Mouse (Mus musculus): ENCODE measurements around the gene Cdc42ep4. TPM values are rescaled to one million over a fixed set of nuclear protein-coding genes. Genes with fewer than 3 reads are reported as not detected.

The Cdc42ep4 gene
- total RNA-seq (2014; fragmentation: Nextera tagmentation): 11.6 and 38.6 TPM in 2 replicates
- 10.6 and 10.8 TPM in 2 replicates for total RNA-seq (2017)
- 20.2 and 22.8 TPM in 2 replicates for polyA plus RNA-seq (2012)

GRCm38 (mm10) chr11:113751484-113752084, at the start of gene Cdc42ep4:
Gene Cdc42ep4, minus strand, starts transcription at chr11:113751881.
- peaks cover 49% of the 10 kb centered on the region for H3K4me1 ChIP-seq (ENCODE audit: insufficient read depth, low read depth, low read length)
- H3K4me3 ChIP-seq (ENCODE audit: low read depth, low read length): peak within 1 kb of the TSS; percentile 77
- TF ChIP-seq GATA1 (IDR thresholded peaks at IDR 0.05; ENCODE audit: borderline replicate concordance, low read length) (no peak), TAL1 (conservative IDR thresholded peaks at IDR 0.05; ENCODE audit: low read depth, low read length) (no peak), POLR2AphosphoS5 (IDR thresholded peaks at IDR 0.05; ENCODE audit: insufficient replicate concordance, low read depth, low read length) (no peak), GATA2 (IDR thresholded peaks at IDR 0.05; ENCODE audit: borderline replicate concordance, low read depth, low read length) (no peak), CTCF (IDR thresholded peaks at IDR 0.05; ENCODE audit: low read depth, low read length) (no peak)
- H3K9me3 ChIP-seq (replicated peaks): no peaks in the 10 kb centered on the region
- ATAC-seq (ENCODE audit: extremely low read depth, insufficient number of reproducible peaks, low FRiP score, poor library complexity, severe bottlenecking) (peak; percentile 70), DNase-seq (ENCODE audit: low spot score) (peak; percentile 91)
- H3K36me3 ChIP-seq (replicated peaks): peaks cover 28% of the 10 kb centered on the region
- H3K27me3 ChIP-seq (ENCODE audit: insufficient read depth, low read length): no peaks in the 10 kb centered on the region

- H3K4me1 ChIP-seq (ENCODE audit: insufficient read depth, low read depth, low read length): no peaks in the 10 kb centered on the region
- peaks cover 15% of the 10 kb centered on the region for H3K9me3 ChIP-seq (replicated peaks)
- TF ChIP-seq TAL1 (conservative IDR thresholded peaks at IDR 0.05; ENCODE audit: low read depth, low read length) (no peak), POLR2AphosphoS5 (IDR thresholded peaks at IDR 0.05; ENCODE audit: insufficient replicate concordance, low read depth, low read length) (no peak), GATA2 (IDR thresholded peaks at IDR 0.05; ENCODE audit: borderline replicate concordance, low read depth, low read length) (no peak), CTCF (IDR thresholded peaks at IDR 0.05; ENCODE audit: low read depth, low read length) (no peak), GATA1 (IDR thresholded peaks at IDR 0.05; ENCODE audit: borderline replicate concordance, low read length) (no peak)
- DNase-seq (ENCODE audit: low spot score) (no peak), ATAC-seq (ENCODE audit: extremely low read depth, insufficient number of reproducible peaks, low FRiP score, poor library complexity, severe bottlenecking) (no peak)
- no peaks in the 10 kb centered on the region for H3K36me3 ChIP-seq (replicated peaks)
- H3K4me3 ChIP-seq (ENCODE audit: low read depth, low read length): no peak overlapping the region
- peaks cover 15% of the 10 kb centered on the region for H3K27me3 ChIP-seq (ENCODE audit: insufficient read depth, low read length)
Observed at GRCm38 (mm10) chr11:113800026-113800425, 48.3 kb upstream of the Cdc42ep4 start.

GRCm38 (mm10) chr11:113799041-113799447, 47.4 kb upstream of the Cdc42ep4 start:
- TF ChIP-seq CTCF (IDR thresholded peaks at IDR 0.05; ENCODE audit: low read depth, low read length) (no peak), TAL1 (conservative IDR thresholded peaks at IDR 0.05; ENCODE audit: low read depth, low read length) (no peak), GATA1 (IDR thresholded peaks at IDR 0.05; ENCODE audit: borderline replicate concordance, low read length) (no peak), GATA2 (IDR thresholded peaks at IDR 0.05; ENCODE audit: borderline replicate concordance, low read depth, low read length) (no peak), POLR2AphosphoS5 (IDR thresholded peaks at IDR 0.05; ENCODE audit: insufficient replicate concordance, low read depth, low read length) (no peak)
- H3K4me1 ChIP-seq (ENCODE audit: insufficient read depth, low read depth, low read length): no peaks in the 10 kb centered on the region
- DNase-seq (ENCODE audit: low spot score): no peak

GRCm38 (mm10) chr11:113798011-113798410, 46.3 kb upstream of the Cdc42ep4 start:
- DNase-seq (ENCODE audit: low spot score): no peak
- Histone ChIP-seq H3K36me3 (replicated peaks) (no peaks in the 10 kb centered on the region), H3K4me1 (ENCODE audit: insufficient read depth, low read depth, low read length) (no peaks in the 10 kb centered on the region), H3K9me3 (replicated peaks) (peaks cover 15% of the 10 kb centered on the region), H3K4me3 (ENCODE audit: low read depth, low read length) (no peak overlapping the region), H3K27me3 (ENCODE audit: insufficient read depth, low read length) (peaks cover 13% of the 10 kb centered on the region)
- TF ChIP-seq POLR2AphosphoS5 (IDR thresholded peaks at IDR 0.05; ENCODE audit: insufficient replicate concordance, low read depth, low read length): no peak
- no peak for TF ChIP-seq GATA2 (IDR thresholded peaks at IDR 0.05; ENCODE audit: borderline replicate concordance, low read depth, low read length)
- TF ChIP-seq GATA1 (IDR thresholded peaks at IDR 0.05; ENCODE audit: borderline replicate concordance, low read length): no peak
- TF ChIP-seq CTCF (IDR thresholded peaks at IDR 0.05; ENCODE audit: low read depth, low read length): no peak
- no peak for TF ChIP-seq TAL1 (conservative IDR thresholded peaks at IDR 0.05; ENCODE audit: low read depth, low read length)
- no peak for ATAC-seq (ENCODE audit: extremely low read depth, insufficient number of reproducible peaks, low FRiP score, poor library complexity, severe bottlenecking)

More at GRCm38 (mm10) chr11:113799041-113799447, 47.4 kb upstream of the Cdc42ep4 start:
- H3K27me3 ChIP-seq (ENCODE audit: insufficient read depth, low read length): peaks cover 15% of the 10 kb centered on the region
- H3K36me3 ChIP-seq (replicated peaks): no peaks in the 10 kb centered on the region
- H3K4me3 ChIP-seq (ENCODE audit: low read depth, low read length): no peak overlapping the region
- no peak for ATAC-seq (ENCODE audit: extremely low read depth, insufficient number of reproducible peaks, low FRiP score, poor library complexity, severe bottlenecking)
- H3K9me3 ChIP-seq (replicated peaks): peaks cover 15% of the 10 kb centered on the region

- ATAC-seq (ENCODE audit: extremely low read depth, insufficient number of reproducible peaks, low FRiP score, poor library complexity, severe bottlenecking): no peak
- Histone ChIP-seq H3K4me1 (ENCODE audit: insufficient read depth, low read depth, low read length) (no peaks in the 10 kb centered on the region), H3K4me3 (ENCODE audit: low read depth, low read length) (no peak overlapping the region), H3K9me3 (replicated peaks) (peaks cover 15% of the 10 kb centered on the region), H3K27me3 (ENCODE audit: insufficient read depth, low read length) (peaks cover 12% of the 10 kb centered on the region), H3K36me3 (replicated peaks) (no peaks in the 10 kb centered on the region)
- TF ChIP-seq TAL1 (conservative IDR thresholded peaks at IDR 0.05; ENCODE audit: low read depth, low read length): no peak
- TF ChIP-seq GATA1 (IDR thresholded peaks at IDR 0.05; ENCODE audit: borderline replicate concordance, low read length): no peak
- no peak for TF ChIP-seq CTCF (IDR thresholded peaks at IDR 0.05; ENCODE audit: low read depth, low read length)
- no peak for TF ChIP-seq POLR2AphosphoS5 (IDR thresholded peaks at IDR 0.05; ENCODE audit: insufficient replicate concordance, low read depth, low read length)
- TF ChIP-seq GATA2 (IDR thresholded peaks at IDR 0.05; ENCODE audit: borderline replicate concordance, low read depth, low read length): no peak
- no peak for DNase-seq (ENCODE audit: low spot score)
Observed at GRCm38 (mm10) chr11:113797014-113797983, 45.6 kb upstream of the Cdc42ep4 start.

GRCm38 (mm10) chr11:113795846-113796245, 44.2 kb upstream of the Cdc42ep4 start:
- peaks cover 16% of the 10 kb centered on the region for H3K9me3 ChIP-seq (replicated peaks)
- peaks cover 15% of the 10 kb centered on the region for H3K27me3 ChIP-seq (ENCODE audit: insufficient read depth, low read length)
- TF ChIP-seq CTCF (IDR thresholded peaks at IDR 0.05; ENCODE audit: low read depth, low read length): no peak
- no peak for TF ChIP-seq GATA1 (IDR thresholded peaks at IDR 0.05; ENCODE audit: borderline replicate concordance, low read length)
- no peak for TF ChIP-seq TAL1 (conservative IDR thresholded peaks at IDR 0.05; ENCODE audit: low read depth, low read length)
- TF ChIP-seq POLR2AphosphoS5 (IDR thresholded peaks at IDR 0.05; ENCODE audit: insufficient replicate concordance, low read depth, low read length): no peak
- no peak for TF ChIP-seq GATA2 (IDR thresholded peaks at IDR 0.05; ENCODE audit: borderline replicate concordance, low read depth, low read length)
- DNase-seq (ENCODE audit: low spot score) (no peak), ATAC-seq (ENCODE audit: extremely low read depth, insufficient number of reproducible peaks, low FRiP score, poor library complexity, severe bottlenecking) (no peak)
- no peak overlapping the region for H3K4me3 ChIP-seq (ENCODE audit: low read depth, low read length)
- no peaks in the 10 kb centered on the region for H3K4me1 ChIP-seq (ENCODE audit: insufficient read depth, low read depth, low read length)
- H3K36me3 ChIP-seq (replicated peaks): no peaks in the 10 kb centered on the region
